Mouse (Mus musculus): ENCODE measurements at regions not wholly inside any gene's neighbourhood (a gene's known extent, or its start where the extent isn't known, plus 50 kb on each side); places are given as distances from the start of the nearest gene placed in this dataset.

DNA sequence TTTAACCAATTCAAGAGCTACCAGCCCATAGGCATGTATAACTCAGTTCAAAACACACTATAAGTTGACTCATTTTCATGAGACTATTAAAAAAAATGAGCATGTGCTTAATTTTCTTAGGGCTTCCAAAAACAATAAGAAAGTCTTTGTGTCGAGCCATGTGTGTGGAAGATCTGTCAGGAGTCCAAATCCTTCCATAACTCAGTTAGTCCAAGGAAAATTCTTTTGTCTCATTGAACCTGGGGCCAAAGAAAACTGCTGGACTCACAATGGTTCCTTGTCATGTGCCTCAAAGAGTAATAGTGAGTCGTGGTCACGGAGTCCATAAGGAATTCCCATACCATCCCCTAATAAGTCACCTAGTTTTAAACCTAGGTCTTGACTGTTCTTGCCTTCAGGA, 199.0 kb upstream of the Gm21798 start:
- DNase-seq (ENCODE audit: low spot score in 2 of 2) = no peak

DNA sequence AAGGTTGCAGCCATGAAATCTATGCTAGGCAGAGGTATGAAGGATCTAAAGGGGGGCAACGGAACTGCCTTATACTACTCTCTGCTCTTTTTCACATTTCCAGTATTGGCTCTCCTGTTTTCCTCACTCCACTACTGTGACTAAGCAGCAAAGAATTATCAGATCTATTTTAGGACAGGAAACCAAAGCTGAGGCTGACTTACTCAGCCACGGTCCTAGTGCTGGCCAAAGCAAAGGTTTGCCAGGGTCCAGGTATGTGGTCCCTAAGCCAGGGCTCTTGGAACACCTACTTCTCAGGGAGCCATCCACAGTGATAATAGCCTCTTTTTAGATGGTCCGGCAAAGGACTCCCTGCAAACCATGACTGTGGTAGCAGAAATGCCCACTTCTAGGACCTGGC, 195.6 kb upstream of the Gm21798 start:
- no peak for DNase-seq (ENCODE audit: low spot score in 2 of 2)

DNA sequence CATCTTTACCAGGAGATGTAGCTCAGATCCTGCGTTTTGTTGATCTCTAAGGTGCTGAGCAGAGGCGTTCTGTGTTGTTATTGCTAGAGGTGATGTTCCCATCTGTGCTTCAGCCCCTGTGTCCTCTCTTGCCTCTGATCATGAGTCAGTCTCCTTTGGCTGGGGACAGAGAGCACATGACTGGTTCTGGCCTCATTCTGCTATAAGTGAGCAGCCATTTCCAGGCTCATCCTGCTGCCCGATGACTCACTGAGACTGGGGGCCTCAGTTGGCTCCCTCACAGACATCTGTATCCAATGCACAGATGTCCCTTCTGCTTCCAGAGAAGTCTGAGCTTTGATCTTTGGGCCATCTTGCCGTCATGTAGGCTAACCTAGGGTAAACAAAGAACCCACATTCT, 194.9 kb upstream of the Gm21798 start:
- no peak for DNase-seq (ENCODE audit: low spot score in 2 of 2)

DNA sequence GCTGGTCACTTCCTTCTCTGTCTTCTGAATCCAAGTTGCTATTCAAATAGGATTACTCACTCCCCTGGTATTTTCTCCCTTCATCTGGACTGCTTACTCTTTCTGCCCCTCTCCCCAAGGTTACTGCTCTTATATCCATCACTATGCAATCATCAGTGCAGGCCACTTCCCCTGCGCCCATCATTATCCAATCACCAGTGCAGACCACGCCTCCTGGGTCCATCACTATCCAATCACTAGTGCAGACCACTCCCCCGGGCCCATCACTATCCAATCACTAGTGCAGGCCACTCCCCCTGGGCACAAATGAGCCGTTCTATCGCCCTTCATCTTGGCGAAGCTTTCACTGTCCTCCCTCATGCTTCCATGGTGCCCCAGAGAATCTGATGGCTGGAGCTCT, 191.1 kb upstream of the Gm21798 start:
- DNase-seq (ENCODE audit: low spot score in 2 of 2) = peak in 1 of 2 experiments; percentile 19

DNA sequence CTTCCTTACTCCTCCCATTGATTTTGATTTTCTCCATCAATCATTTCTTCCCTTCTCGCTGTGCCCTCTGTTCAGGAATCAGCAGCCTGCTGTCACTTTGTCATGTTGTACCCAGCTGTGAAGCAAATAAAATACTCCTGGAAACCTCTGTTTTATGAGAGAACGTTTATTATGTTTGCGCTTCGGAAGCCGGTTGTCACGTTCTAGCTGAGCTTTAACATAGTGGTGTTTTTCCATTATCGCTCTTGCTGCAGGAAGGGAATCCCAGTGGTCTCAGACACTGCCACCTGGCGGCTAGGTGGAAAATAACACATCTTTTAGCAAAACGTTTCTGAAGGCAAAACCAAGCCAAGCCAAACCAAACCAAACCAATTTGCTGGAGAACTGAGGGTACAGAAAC, 190.2 kb upstream of the Gm21798 start:
- DNase-seq (ENCODE audit: low spot score in 2 of 2) = peak; percentile 25 to 68
